Mouse (Mus musculus) megakaryocyte, embryonic 14.5 days (primary cell): Measurements from ENCODE around the gene Hist1h4h. TPM values are rescaled to one million over a fixed set of nuclear protein-coding genes. Genes with fewer than 3 reads are reported as not detected.
"Not testable (repeated sequence)": the region's sequence is repeated elsewhere in the genome, so short reads cannot be mapped to it uniquely, and the experiment has no call there.

ENCODE experiments used
- H3K27me3 ChIP-seq: replicated peaks from 2 replicates; pipeline ENCODE3; 2012; ENCODE audit warnings: inconsistent platforms
- H3K36me3 ChIP-seq: replicated peaks from 2 replicates; pipeline ENCODE3; 2012; ENCODE audit warnings: low read length, inconsistent platforms, mixed read lengths
- H3K4me1 ChIP-seq: 2 replicates; pipeline ENCODE4 v1.6.1; 2012; ENCODE audit warnings: inconsistent platforms
- H3K4me3 ChIP-seq: replicated peaks from 2 replicates; pipeline ENCODE3; 2012; ENCODE audit warnings: moderate library complexity, mild to moderate bottlenecking, inconsistent platforms
- H3K9me3 ChIP-seq: 2 replicates; pipeline ENCODE4 v1.6.1; 2012; ENCODE audit warnings: inconsistent platforms
- FLI1 ChIP-seq: IDR thresholded peaks from 2 replicates; pipeline ENCODE4 v1.6.1; 2012; ENCODE audit warnings: low read length, inconsistent platforms, mixed read lengths
- GATA1 ChIP-seq: IDR thresholded peaks from 3 replicates; pipeline ENCODE4 v1.6.1; 2012; ENCODE audit warnings: mixed read lengths, low read length, inconsistent platforms, borderline replicate concordance
- polyA plus RNA-seq: library from polyadenylated mRNA; stranded (reverse); fragments of >175 nt; gene quantifications from 2 replicates; pipeline ENCODE4 v1.2.3, GENCODE M21; 2012; ENCODE audit warnings: low replicate concordance; ENCODE audit not compliant: insufficient read depth

Gene Hist1h4h
- polyA plus RNA-seq, 1 experiment = 443 TPM

GRCm38 (mm10) chr13:23534368-23535131 lies 3.7 kb downstream of the Hist1h4h start:
- Histone ChIP-seq H3K9me3 (no peaks in the 10 kb centered on the region), H3K4me1 (peaks cover 61% of the 10 kb centered on the region), H3K4me3 (peak overlapping the region; percentile 95), H3K36me3 (no peaks in the 10 kb centered on the region), H3K27me3 (no peaks in the 10 kb centered on the region)
- TF ChIP-seq GATA1 (no peak), FLI1 (no peak)

- not testable (repeated sequence) for H3K36me3 ChIP-seq, H3K9me3 ChIP-seq, H3K27me3 ChIP-seq
- Histone ChIP-seq H3K4me1 (peaks cover 60% of the 10 kb centered on the region), H3K4me3 (peak within 1 kb of the TSS; percentile 95)
These were observed 4.6 kb downstream of the Hist1h4h start, which contains the start of gene Hist1h3g for GRCm38 (mm10) chr13:23535137-23536075. Gene Hist1h3g (plus strand): TSS chr13:23535422.

GRCm38 (mm10) chr13:23536076-23536822 lies 5.4 kb downstream of the Hist1h4h start:
- Histone ChIP-seq H3K4me3 (peak overlapping the region; percentile 87), H3K9me3 (no peaks in the 10 kb centered on the region), H3K36me3 (no peaks in the 10 kb centered on the region), H3K4me1 (peaks cover 65% of the 10 kb centered on the region), H3K27me3 (no peaks in the 10 kb centered on the region)
- no peak for TF ChIP-seq FLI1
- TF ChIP-seq GATA1 = no peak

GRCm38 (mm10) chr13:23537006-23537710 lies 6.3 kb downstream of the Hist1h4h start:
- Histone ChIP-seq H3K36me3 (no peaks in the 10 kb centered on the region), H3K4me1 (peaks cover 64% of the 10 kb centered on the region), H3K4me3 (peak overlapping the region; percentile 18)

GRCm38 (mm10) chr13:23538249-23538648 lies 7.4 kb downstream of the Hist1h4h start:
- TF ChIP-seq FLI1 (no peak), GATA1 (no peak)
- no peak overlapping the region for H3K4me3 ChIP-seq
- peaks cover 53% of the 10 kb centered on the region for H3K4me1 ChIP-seq
- no peaks in the 10 kb centered on the region for H3K27me3 ChIP-seq
- H3K36me3 ChIP-seq = no peaks in the 10 kb centered on the region
- no peaks in the 10 kb centered on the region for H3K9me3 ChIP-seq

More at GRCm38 (mm10) chr13:23537006-23537710, 6.3 kb downstream of the Hist1h4h start:
- TF ChIP-seq GATA1 (no peak), FLI1 (no peak)
- H3K9me3 ChIP-seq = no peaks in the 10 kb centered on the region
- no peaks in the 10 kb centered on the region for H3K27me3 ChIP-seq

- not testable (repeated sequence) for H3K36me3 ChIP-seq, H3K27me3 ChIP-seq, H3K4me3 ChIP-seq, H3K9me3 ChIP-seq
- peaks cover 44% of the 10 kb centered on the region for H3K4me1 ChIP-seq
These were observed 9.0 kb downstream of the Hist1h4h start for GRCm38 (mm10) chr13:23539821-23540220.

GRCm38 (mm10) chr13:23541497-23541896 lies 10.6 kb downstream of the Hist1h4h start:
- no peaks in the 10 kb centered on the region for H3K36me3 ChIP-seq
- TF ChIP-seq GATA1 (no peak), FLI1 (no peak)
- H3K9me3 ChIP-seq = no peaks in the 10 kb centered on the region
- no peaks in the 10 kb centered on the region for H3K27me3 ChIP-seq
- peaks cover 38% of the 10 kb centered on the region for H3K4me1 ChIP-seq
- H3K4me3 ChIP-seq = no peak overlapping the region

GRCm38 (mm10) chr13:23542225-23542980 lies 11.6 kb downstream of the Hist1h4h start:
- not testable (repeated sequence) for H3K9me3 ChIP-seq, H3K27me3 ChIP-seq, H3K36me3 ChIP-seq
- peaks cover 33% of the 10 kb centered on the region for H3K4me1 ChIP-seq
- peak overlapping the region; percentile 89 for H3K4me3 ChIP-seq

- not testable (repeated sequence) for H3K36me3 ChIP-seq, H3K9me3 ChIP-seq, H3K27me3 ChIP-seq
- Histone ChIP-seq H3K4me3 (peak within 1 kb of the TSS; percentile 89), H3K4me1 (peaks cover 29% of the 10 kb centered on the region; the same call in 1 of the 2 replicates)
These were observed 12.3 kb downstream of the Hist1h4h start, which contains the start of gene Hist1h2bh for GRCm38 (mm10) chr13:23542999-23543607. Gene Hist1h2bh (minus strand): TSS chr13:23543392.
